Mouse (Mus musculus): ENCODE results near the gene Lrrc8d. TPM values are rescaled to one million over a fixed set of nuclear protein-coding genes. Genes with fewer than 3 reads are reported as not detected.

Gene Lrrc8d
- polyA plus RNA-seq, 1 experiment from 2014 or later: 24.7 TPM

GRCm38 (mm10) chr5:105876925-105877774 lies 177.4 kb downstream of the Lrrc8d start:
- Histone ChIP-seq H3K4me3 (ENCODE audit: low read depth, low read length) (peak overlapping the region; percentile 93), H3K9me3 (ENCODE audit: control insufficient read depth, low read length) (no peaks in the 10 kb centered on the region), H3K4me2 (replicated peaks; ENCODE audit: low read depth, low read length) (peak overlapping the region; percentile 56), H3K4me1 (replicated peaks; ENCODE audit: control insufficient read depth, insufficient read depth, low read length) (peaks cover 2% of the 10 kb centered on the region; the same call in 1 of the 2 replicates), H3K36me3 (ENCODE audit: control insufficient read depth, insufficient read depth, low read length) (0 out of 2 replicates have a peak, but pooled peaks cover 2% of the 10 kb centered on the region), H3K9ac (ENCODE audit: low read depth, low read length) (peak overlapping the region; percentile 99), H3K27me3 (ENCODE audit: control insufficient read depth, insufficient read depth, low read length) (no peaks in the 10 kb centered on the region), H3K27ac (ENCODE audit: low read depth, low read length) (peak overlapping the region; percentile 90)
- no peak for ATAC-seq (ENCODE audit: low FRiP score)
- WGBS: 1% methylated on average over 46 of the region's 46 CpGs
- peak; percentile 70 for DNase-seq (ENCODE audit: low spot score)

Other genes starting within 250 kb of the Lrrc8d start
- 13.5 and 15.7 TPM in 2 replicates for gene Lrrc8c, start 180.6 kb upstream of the Lrrc8d start, polyA plus RNA-seq (2014; fragmentation: Nextera tagmentation; extraction: Ambion mirVana)
- 44.9 and 63.5 TPM in 2 replicates for gene Zfp326, start 176.6 kb downstream of the Lrrc8d start, polyA plus RNA-seq (2014; fragmentation: Nextera tagmentation; extraction: Ambion mirVana)

Data from hindbrain, embryonic 11.5 days (tissue).